Mouse (Mus musculus) B cell, adult 2 months (primary cell): ENCODE results near the gene Gnas.

Experiments
- DNase-seq, 2 experiments: peaks; one replicate each; pipeline ENCODE4 v3.0.0; 2022

The Gnas gene

DNA sequence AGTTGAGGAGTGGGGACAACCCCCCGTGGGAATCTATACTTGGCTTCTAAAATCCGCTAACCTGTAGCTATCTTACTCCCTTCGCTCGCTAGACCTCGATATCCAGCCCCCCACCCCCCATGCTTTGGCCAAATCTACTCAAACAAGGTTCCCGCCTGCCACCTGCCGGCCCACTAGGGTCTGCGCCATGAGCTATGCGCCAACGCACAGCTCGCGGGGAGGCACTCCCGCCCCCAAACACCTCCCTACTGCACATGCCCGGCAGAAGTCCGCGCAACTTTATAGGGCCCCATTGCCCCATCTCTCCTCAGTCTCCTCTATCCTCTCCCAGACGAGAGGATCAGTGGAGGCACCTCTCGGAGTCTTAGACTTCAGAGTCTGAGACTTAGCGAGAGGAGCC lies at the start of gene Gnas:
TSS of gene Gnas (plus strand) at position 310 of the 400 bp plus-strand sequence.
- DNase-seq: no peak

GRCm38 (mm10) chr2:174242431-174242830 lies 41.7 kb upstream of the Gnas start:
- no peak for DNase-seq

DNA sequence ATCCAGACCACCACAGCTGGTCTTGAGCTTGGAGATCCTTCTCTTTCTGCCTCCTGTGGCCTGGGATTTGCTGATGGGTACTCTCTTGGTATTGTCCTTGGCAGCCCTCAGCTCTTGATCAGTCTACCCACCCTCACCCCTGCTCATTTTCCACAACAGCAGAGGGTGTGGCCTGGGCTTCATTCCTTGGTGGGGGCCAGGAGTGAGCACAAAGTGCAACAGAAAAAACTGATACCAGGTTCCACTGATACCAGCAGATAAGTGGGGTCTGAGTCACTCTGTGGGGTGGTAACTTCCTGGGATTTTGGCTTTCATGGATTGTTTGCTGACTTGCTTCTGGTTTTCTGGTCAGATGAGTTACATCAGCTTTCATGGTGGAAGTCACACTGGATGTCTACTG lies 32.2 kb upstream of the Gnas start:
- DNase-seq: no peak

DNA sequence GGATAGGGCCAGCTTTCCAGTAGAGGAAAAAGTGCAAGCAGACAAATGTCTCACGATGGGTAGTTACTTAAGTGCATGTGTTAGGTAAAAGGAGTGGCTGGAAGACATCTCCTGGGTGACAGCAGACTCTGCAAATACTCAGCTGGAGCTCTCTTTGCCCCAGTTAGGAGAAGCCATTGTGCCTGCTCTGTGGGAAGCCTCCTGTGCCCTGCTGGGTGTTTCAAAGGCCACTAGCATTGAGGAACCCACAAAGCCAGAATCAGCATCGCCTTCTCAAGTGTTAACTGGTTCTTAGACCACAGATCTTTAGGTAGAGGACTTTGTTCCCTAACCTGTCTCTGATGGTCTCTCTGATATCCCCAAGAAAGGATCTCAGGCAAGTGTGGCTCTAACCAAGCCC lies 26.8 kb upstream of the Gnas start:
- DNase-seq: no peak

DNA sequence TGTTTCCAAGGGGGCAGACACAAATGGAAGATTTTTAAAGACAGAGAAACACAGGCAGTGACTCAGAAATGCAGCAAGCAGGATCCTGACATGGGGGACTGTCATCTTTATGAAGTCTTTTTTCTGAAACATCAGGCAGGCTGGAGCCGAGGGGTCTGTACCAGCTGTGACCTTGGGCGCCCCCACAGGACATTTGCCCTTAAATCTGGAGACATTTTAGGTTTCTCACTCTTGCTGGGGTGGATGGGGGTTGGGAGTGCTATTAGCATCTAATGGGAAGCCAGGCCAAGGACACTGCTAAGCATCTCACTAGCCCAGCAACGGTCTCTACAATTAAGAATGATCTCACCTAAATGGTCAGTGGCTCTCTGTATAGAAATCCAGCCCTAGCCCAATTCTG lies 24.1 kb upstream of the Gnas start:
- no peak for DNase-seq

- DNase-seq: no peak
Measured at GRCm38 (mm10) chr2:174260908-174261800, 23.0 kb upstream of the Gnas start.

DNA sequence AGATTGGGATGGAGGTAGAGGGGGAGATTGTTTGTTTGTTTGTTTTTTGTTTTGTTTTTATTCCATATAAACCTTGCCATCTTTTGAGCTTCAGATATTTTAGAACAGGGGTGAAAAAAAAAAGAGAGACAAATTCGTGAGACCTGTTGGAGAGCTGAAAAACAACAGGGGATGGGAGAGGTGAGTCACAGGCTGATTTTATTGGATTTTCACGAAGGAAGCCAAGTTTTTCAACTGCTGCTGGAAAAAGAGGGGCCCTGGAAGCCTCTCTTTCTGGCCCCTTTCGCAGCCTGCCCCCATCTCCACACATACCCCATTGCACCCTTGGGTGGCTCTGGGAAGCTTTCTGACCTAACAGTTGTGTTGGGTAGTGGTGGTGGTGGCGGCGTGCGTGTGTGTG lies 22.3 kb upstream of the Gnas start:
- no peak for DNase-seq

DNA sequence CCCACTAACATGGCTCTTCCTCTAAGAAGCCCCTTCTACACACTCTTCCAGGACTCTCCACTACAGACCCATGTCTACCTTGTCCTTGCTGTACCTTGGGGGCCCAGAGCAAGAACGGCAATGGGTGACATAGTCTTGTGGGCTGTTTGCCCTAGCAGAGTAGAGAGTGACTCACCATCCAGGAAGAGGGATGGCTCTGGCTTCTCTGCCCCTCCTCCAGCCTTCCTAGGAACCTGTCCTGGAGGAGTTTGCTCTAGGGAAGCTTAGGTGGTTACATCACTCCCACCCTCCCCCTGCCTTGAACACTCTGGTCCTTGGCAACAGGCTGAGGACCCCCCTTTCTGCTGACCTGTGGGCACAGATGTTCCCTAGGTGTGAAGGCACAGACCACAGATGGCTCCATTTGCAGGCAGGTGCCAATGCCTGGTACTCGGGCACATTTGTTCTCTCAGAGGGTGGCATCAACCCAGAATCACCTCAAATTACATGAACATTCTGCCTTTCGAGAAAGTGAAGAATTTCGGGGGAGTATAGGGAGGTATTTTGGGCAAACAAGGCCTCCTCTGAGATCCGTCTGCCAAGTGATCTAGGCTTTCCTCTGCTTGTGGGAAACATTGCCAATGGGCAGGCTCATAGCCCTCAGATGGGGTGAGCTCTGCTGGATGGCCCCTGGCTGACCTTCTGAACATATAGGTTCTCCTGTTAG lies 20.9 kb upstream of the Gnas start:
- no peak for DNase-seq

- DNase-seq: no peak
Measured at GRCm38 (mm10) chr2:174264248-174264647, 19.9 kb upstream of the Gnas start.

- DNase-seq: no peak
Measured at GRCm38 (mm10) chr2:174270416-174270815, 13.7 kb upstream of the Gnas start.

- DNase-seq: no peak
Measured at GRCm38 (mm10) chr2:174271459-174271858, 12.7 kb upstream of the Gnas start.

GRCm38 (mm10) chr2:174273131-174273530 lies 11.0 kb upstream of the Gnas start:
- no peak for DNase-seq

GRCm38 (mm10) chr2:174273961-174274360 lies 10.2 kb upstream of the Gnas start:
- DNase-seq: no peak

GRCm38 (mm10) chr2:174279771-174280170 lies 4.3 kb upstream of the Gnas start:
- DNase-seq: no peak

DNA sequence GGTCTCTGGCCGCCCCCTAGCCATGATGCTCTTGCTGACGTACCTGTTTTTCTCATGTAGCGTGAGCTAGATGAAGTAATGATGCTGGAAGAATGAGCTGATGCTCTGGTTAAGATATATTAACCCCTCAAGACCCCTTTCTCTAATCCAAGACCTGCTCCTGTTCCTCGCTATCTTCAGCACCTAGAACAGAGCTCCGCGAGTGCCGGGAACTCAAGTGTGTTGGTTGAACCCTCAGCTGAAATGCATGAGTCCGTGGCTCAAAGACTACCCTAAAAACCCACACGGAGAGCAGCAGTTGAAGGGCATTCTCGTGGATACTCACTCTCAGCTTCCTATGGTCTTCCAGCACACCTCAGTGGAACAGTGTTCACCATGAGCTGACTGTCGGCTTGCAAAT lies 779 bp upstream of the Gnas start:
- no peak for DNase-seq

GRCm38 (mm10) chr2:174284807-174285457 lies 812 bp downstream of the Gnas start:
- DNase-seq: no peak

DNA sequence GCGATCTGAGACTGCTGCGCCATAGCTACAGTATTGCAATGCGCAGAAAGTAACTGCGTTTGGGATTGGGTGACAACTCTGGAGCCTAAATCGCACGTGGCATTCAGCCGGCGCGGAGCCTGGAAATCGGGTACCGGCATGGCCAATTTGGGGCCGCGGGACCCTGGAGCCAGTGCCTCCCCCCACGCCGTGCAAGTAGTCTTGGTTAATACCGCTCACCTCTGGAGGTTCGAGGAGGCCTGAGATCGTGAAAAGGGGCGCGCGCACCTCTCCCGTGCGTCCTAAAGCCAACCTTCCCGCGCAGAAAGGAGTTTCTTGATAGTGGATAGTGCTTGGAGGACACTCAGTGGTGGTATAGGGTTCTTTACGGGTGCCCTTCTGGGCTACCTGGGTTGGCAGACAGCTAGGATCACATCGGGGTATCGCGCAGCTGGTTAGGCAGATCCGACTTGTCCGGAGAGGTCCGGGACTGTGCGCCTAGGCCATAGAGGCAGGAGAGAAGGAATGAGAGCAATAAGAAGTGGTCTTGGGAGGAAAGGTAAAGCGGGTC lies 1.9 kb downstream of the Gnas start:
- DNase-seq: no peak

- no peak for DNase-seq
Measured at GRCm38 (mm10) chr2:174287921-174288320, 3.8 kb downstream of the Gnas start.

GRCm38 (mm10) chr2:174288673-174289430 lies 4.7 kb downstream of the Gnas start:
- no peak for DNase-seq

GRCm38 (mm10) chr2:174291029-174291661 lies 7.0 kb downstream of the Gnas start:
- no peak for DNase-seq

DNA sequence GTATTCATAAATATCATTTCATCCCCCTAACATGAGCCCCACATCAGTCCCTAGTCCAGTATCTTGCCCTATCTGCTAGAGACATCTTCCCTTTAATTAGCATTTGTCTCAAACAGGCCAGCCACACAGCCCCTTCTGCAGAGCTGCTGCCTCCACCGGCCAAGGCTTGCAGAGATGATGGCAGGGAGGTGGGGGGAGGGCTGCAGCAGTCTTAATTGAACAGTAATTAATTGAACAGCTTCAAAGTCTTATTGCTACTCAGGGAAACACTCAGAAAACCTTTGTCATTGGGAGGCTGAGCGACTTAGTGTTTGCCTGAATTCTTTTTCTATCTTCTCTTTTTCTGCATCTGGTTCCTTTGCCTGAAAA lies 7.5 kb downstream of the Gnas start:
- no peak for DNase-seq

GRCm38 (mm10) chr2:174294457-174294856 lies 10.3 kb downstream of the Gnas start:
- DNase-seq: no peak
